Mouse (Mus musculus): ENCODE data around the gene Mrap. TPM values are rescaled to one million over a fixed set of nuclear protein-coding genes. Genes with fewer than 3 reads are reported as not detected.
A peak's percentile ranks its signal among the peaks of the same experiment; 100 is the strongest.

Gene Mrap
- total RNA-seq, 2 experiments from 2014 or later = 0.97 to 2.8 TPM

- DNase-seq = no peak
Measured at GRCm38 (mm10) chr16:90753386-90753941, 15.5 kb downstream of the Mrap start.

DNA sequence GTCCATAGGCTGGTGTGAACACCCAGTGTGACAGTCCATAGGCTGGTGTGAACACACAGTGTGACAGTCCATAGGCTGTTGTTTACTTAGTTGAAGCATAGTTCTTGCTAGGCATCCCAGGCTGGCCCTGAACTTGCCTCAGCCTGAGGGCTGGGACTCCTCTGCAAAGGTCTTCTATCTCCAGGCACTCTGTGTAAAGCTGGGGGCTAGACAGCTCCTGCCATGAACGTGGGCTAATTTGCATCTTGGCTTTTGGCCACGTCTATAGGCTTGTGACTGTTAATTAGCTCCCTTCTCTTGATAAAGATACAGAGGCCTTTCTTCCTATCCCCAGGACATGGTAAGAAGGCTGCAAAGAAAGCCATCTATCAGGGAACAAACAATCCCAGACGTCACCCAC, 21.3 kb downstream of the Mrap start:
- no peak for DNase-seq

DNA sequence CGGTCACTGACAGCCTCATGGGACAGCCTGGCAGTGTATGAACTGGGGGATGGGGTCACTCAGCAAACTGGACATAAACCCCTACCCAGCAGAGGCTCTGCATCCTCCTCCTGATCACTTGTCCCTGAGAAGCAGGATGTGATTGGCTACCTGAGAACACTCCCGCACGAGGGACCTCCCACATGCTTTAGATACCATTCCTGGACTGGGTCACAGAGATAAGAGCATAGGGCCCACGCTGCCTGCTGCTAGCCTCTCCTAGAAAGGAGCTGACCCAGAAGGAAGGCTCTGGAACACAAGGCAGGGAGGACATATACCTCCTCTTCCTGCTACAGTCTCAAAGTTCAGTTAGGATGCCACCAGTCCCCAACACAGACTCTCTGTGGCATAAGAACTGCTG, 22.5 kb downstream of the Mrap start:
- DNase-seq = no peak

DNA sequence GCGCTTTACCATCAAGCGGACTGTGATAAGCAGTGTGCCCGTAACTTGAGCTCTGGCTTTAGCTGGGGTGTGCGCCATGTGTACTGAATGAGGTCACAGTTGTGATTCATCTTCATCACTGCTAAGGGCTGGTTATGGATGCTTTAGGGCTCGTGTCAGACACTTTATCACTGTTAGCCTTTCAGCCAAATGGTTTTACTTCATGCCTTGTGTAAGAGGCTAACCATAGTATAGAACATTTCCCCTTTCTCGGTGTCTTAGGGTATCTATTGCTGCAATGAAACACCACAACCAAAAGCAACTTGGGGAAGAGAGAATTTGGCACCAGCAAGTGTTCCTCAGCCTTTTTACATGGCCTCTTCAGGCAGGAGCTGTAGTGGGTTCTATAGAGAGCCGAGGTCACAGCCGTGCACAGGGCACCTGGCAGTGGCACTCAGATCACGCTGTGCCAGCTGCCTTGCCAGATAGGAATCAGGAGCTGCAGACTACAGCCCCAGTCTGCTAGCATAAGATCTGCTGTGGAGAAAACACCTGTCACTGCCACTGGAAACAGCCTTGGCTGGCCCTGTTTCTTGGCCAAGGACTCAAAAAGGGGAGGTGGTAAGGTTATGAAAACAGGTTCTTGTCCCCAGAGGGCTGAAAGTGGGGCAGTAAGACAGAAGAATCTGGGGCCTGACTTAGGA, 27.3 kb downstream of the Mrap start:
- no peak for DNase-seq

DNA sequence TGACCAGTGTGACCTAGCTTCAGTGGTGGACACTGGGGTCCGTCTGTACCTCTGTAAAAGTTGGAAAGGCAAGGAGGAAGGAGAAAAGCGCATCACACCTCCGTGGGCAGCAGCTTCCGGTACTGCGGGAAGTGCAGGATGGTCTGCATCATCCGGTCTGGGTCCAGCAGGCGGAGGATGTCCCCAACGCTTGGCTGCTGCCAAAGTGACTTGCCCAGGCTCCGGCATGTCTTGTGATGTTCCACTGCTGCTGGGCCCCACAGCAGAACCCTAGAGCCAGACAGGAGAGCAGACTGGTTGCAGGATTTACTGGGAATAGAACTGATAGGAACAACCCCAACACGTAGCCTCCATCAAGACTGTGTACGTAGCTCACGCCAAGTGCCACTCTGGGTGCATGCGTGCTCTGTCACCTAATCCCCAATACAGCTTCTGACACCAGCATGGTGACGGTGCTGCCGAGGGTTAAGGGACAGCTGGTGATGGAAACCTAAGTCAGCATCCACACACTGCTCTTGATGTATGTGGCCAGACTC, 29.0 kb downstream of the Mrap start:
- DNase-seq = no peak

- DNase-seq = no peak
Measured at GRCm38 (mm10) chr16:90774216-90774615, 36.2 kb downstream of the Mrap start.

DNA sequence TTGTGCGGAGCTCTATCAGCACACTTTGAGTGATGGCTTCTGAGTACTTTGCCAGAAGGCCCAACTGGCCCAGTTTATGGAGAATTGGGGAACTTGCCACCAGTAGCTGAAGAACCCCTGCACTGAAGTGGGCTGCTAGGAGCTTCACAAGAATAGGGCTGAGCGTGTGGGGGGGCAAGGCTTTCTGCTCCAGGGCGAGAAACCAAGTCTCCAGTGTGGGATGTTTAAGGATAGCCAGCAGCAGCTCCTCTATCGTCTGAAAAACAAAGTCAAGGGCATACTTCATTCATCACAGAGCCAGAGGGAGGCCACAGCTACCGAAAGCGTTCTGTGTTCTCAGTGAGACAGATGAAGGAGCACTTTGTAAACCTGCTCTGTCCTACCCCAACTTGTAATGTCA, 36.6 kb downstream of the Mrap start:
- no peak for DNase-seq

DNA sequence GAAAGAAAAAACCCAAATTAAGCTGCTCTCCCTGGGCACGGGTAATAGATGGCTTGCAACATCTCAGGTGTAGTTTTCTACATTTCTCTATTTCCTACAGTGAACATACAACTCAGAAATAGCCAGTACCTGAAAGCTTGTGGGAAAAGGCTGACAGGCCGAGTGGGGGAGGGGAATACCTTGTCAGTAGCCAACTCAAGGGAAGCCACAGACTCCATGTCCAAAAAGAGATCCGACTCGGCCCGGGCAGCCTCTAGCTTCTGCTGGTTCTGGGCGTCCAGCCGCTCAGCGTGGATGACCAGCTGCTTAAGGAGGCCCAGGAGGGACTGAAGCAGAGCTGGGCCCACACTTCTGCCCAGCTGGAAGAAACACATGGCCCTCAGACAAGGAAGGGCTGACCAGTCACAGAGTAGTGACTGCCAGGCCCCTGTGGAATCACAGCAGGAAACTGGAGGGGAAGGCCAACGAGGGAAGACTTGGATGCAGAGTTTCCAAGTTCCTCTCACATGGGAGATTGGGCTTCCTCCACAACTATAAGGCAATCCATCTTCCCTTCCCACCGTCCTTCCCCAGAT, 38.0 kb downstream of the Mrap start:
- no peak for DNase-seq

DNA sequence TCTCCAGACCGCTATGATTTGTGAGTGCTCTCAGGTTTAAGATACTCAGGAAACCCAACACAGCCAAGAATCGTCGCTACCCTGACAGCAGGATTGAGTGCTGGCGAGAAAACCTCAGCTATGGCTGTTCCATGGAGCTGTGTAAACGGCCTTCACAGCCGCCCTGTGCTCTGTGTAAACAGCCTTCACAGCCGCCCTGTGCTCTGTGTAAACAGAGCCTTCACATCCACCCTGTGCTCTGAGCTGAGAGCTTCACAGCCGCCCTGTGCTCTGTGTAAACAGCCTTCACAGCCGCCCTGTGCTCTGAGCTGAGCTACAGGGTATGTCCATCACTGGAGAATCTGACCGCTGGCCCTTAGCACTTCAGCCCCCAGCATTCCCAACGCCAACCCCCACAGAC, 41.8 kb downstream of the Mrap start:
- DNase-seq = no peak

GRCm38 (mm10) chr16:90783302-90783701, 45.3 kb downstream of the Mrap start:
- no peak for DNase-seq

DNA sequence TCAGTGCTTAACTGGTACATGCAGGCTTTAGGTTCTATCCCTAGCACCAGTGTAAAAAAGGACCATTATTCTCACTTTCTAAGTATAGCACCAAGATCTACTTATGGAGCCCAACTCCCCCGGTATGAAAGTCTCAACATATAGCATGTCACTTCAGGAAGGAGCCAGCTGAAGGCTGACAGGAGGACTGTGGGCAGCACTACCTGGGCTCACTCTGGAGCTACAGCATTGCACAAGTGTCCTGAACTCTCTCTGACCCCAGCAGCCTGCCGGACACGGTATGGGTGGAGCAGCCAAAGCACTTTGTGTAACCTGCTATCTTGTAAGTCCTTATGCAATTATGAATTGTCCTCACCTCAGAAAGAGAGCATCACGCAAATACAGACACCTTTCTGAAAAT, 47.2 kb downstream of the Mrap start:
- DNase-seq = no peak

DNA sequence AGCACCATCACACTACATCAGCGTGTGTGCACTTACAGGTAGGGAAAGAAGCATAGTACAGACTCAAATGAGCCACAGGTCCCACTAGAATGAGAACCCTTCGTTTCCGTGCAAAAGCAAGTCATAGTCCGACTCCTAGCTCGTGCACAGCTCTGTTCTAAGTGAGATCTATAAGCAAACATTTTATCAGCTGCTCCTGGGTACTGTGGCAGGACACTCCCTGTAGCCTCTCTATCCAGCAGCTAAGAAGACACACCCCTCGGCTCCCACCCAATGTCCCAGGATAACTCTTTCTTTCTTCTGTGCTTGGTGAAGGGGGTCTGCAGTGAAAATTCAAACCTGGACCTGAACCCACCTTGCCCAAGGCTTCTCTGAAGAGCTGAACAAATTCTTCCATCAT, 50.6 kb downstream of the Mrap start:
- no peak for DNase-seq

DNA sequence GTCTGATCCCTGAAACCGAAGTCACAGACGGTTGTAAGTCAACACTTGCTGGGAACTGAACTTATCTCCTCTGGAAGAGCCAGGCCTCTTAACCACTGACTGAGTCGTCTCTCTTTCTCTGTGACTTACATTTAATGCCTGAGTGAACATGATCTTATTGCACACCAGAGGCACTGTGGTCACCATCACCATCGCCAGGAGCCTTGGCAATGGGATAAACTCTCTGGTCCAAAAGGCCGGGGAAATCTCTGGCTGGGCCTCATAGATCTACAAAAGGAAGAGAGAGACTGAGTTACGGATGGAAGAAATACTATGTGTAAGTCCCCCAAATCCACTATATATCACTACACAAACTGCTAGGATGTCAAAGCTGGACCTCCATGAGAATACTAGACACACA, 52.9 kb downstream of the Mrap start:
- DNase-seq = no peak

- no peak for DNase-seq
Measured at GRCm38 (mm10) chr16:90792066-90792465, 54.1 kb downstream of the Mrap start.

- peak; percentile 25 for DNase-seq
Measured at GRCm38 (mm10) chr16:90792500-90792899, 54.5 kb downstream of the Mrap start.

DNA sequence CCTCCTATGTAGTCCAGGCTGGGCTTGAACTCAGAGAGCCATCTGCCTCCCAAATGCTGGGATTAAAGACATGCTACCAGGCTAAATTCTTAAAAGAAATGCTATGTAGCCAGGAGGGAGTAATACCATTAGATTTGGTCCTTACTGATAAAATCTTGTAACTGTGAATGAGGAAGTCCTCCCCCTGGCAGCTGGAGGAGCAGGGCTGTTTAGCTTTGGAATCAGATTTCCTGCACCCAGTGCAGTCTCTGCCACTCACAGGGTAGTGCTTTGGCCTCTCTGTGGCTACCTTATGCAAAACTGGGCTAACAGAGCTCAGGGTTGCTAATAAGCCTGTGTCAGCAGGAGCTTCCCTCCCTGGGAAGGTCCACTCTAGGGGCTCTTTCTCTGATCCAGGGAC, 56.7 kb downstream of the Mrap start:
- DNase-seq = no peak

DNA sequence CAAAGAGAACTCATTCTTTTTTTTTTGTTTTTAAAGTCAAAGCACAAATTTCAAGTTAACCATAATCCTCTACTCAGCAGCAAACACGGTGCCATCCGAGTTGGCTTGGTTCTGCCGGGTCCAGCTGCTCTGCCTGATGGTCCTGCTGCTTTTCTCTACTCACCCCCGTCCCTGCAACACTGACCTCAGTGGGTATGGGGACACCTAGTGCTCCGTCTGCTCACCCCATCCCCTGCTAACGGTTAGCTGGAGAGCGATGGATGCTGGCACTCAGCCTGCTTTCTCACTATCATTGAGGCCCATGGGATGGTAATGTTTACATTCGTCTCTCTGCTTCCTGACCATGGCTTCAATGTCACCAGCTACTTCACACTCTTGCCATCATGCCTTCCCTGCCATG, 60.4 kb downstream of the Mrap start:
- DNase-seq = no peak

DNA sequence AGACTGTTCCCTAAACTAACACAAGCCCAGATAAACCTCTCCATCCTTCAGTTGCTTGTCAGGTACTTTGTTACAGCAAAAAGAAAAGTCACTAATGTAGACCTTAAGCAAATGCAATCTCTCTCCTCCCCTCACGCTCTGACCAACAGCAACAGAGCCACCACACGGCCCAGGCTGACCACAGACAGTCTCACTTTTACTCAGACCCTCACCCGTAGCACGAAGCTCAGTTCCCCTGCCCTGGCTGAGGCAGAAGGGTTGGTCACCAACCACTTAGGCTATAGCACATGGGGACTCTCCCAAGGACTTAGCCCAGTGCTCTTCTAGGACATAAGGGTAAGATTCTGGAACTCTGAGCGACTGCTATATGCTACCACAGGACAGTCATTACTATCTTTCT, 60.8 kb downstream of the Mrap start:
- DNase-seq = no peak

Other genes starting within 250 kb of the Mrap start
- gene Mis18a, start 10.8 kb upstream of the Mrap start, total RNA-seq (2021) = 1 to 10 TPM; 3.4 to 4.8 TPM
- 1 to 10 TPM; 5.0 to 5.7 TPM for gene Urb1, start 72.2 kb downstream of the Mrap start, total RNA-seq (2021)
- under 1 TPM; 0.56 to 0.59 TPM for gene Eva1c, start 88.5 kb downstream of the Mrap start, total RNA-seq (2021)
- gene Cfap298, start 196.9 kb downstream of the Mrap start, total RNA-seq (2021) = 10 to 100 TPM; 23.8 to 27.0 TPM